Mouse (Mus musculus) midbrain, embryonic 11.5 days (tissue): Measurements from ENCODE around the gene Krtap16-1. TPM values are rescaled to one million over a fixed set of nuclear protein-coding genes. Genes with fewer than 3 reads are reported as not detected.

Experiments
- polyA plus RNA-seq: library from polyadenylated mRNA; unstranded; fragments of >200 nt; fragmentation: Nextera tagmentation; extraction: Ambion mirVana; gene quantifications from 2 replicates; pipeline ENCODE4 v1.2.1, GENCODE M21; 2014

Gene Krtap16-1
- polyA plus RNA-seq, 1 experiment from 2014 or later, result not detected

Other genes with a start within 250 kb of the Krtap16-1 start
- not detected in 2 replicates for gene Gm11595, start 213.7 kb downstream of the Krtap16-1 start, polyA plus RNA-seq
- gene Krtap4-8, start 205.9 kb downstream of the Krtap16-1 start, polyA plus RNA-seq, result not detected in 2 replicates
- not detected in 2 replicates for gene Krtap4-9, start 201.4 kb downstream of the Krtap16-1 start, polyA plus RNA-seq
- not detected in 2 replicates for gene Gm11596, start 193.1 kb downstream of the Krtap16-1 start, polyA plus RNA-seq
- not detected in 2 replicates for gene Gm11569, start 187.7 kb downstream of the Krtap16-1 start, polyA plus RNA-seq
- gene Gm11554, start 182.2 kb downstream of the Krtap16-1 start, polyA plus RNA-seq, result not detected in 2 replicates
- not detected in 2 replicates for gene Krtap4-13, start 176.7 kb downstream of the Krtap16-1 start, polyA plus RNA-seq
- gene Gm11564, start 170.9 kb downstream of the Krtap16-1 start, polyA plus RNA-seq, result not detected in 2 replicates
- not detected in 2 replicates for gene 2300003K06Rik, start 148.5 kb downstream of the Krtap16-1 start, polyA plus RNA-seq
- gene Krtap4-16, start 135.0 kb downstream of the Krtap16-1 start, polyA plus RNA-seq, result not detected in 2 replicates
- gene Gm11568, start 128.7 kb downstream of the Krtap16-1 start, polyA plus RNA-seq, result not detected in 2 replicates
- not detected in 2 replicates for gene Gm11559, start 122.1 kb downstream of the Krtap16-1 start, polyA plus RNA-seq
- gene Krtap9-1, start 113.2 kb downstream of the Krtap16-1 start, polyA plus RNA-seq, result not detected in 2 replicates
- gene Gm11567, start 107.4 kb downstream of the Krtap16-1 start, polyA plus RNA-seq, result not detected in 2 replicates
- not detected in 2 replicates for gene Krtap31-1, start 78.7 kb downstream of the Krtap16-1 start, polyA plus RNA-seq
- gene Gm11565, start 71.8 kb downstream of the Krtap16-1 start, polyA plus RNA-seq, result not detected in 2 replicates
- gene Krtap31-2, start 50.3 kb downstream of the Krtap16-1 start, polyA plus RNA-seq, result not detected in 2 replicates
- gene Krtap9-5, start 38.1 kb downstream of the Krtap16-1 start, polyA plus RNA-seq, result not detected in 2 replicates
- gene Krtap29-1, start 7.5 kb downstream of the Krtap16-1 start, polyA plus RNA-seq, result not detected in 2 replicates
- not detected in 2 replicates for gene Krtap17-1, start 7.4 kb upstream of the Krtap16-1 start, polyA plus RNA-seq
- gene Krt33a, start 29.6 kb upstream of the Krtap16-1 start, polyA plus RNA-seq, result not detected in 2 replicates
- not detected in 2 replicates for gene Krt33b, start 43.3 kb upstream of the Krtap16-1 start, polyA plus RNA-seq
- gene Krt34, start 55.0 kb upstream of the Krtap16-1 start, polyA plus RNA-seq, result not detected in 2 replicates
- gene Krt31, start 64.0 kb upstream of the Krtap16-1 start, polyA plus RNA-seq, result not detected in 2 replicates
- not detected in 2 replicates for gene Krt32, start 101.6 kb upstream of the Krtap16-1 start, polyA plus RNA-seq
- gene Krt35, start 109.6 kb upstream of the Krtap16-1 start, polyA plus RNA-seq, result not detected in 2 replicates
- not detected in 2 replicates for gene Krt36, start 119.0 kb upstream of the Krtap16-1 start, polyA plus RNA-seq
- gene Krt13, start 135.0 kb upstream of the Krtap16-1 start, polyA plus RNA-seq, result not detected in 2 replicates
- gene Krt15, start 149.3 kb upstream of the Krtap16-1 start, polyA plus RNA-seq, result 0.65 and 0.89 TPM in 2 replicates
- 1.8 and 3.2 TPM in 2 replicates for gene Krt19, start 162.1 kb upstream of the Krtap16-1 start, polyA plus RNA-seq
- gene Krt9, start 206.6 kb upstream of the Krtap16-1 start, polyA plus RNA-seq, result not detected in 2 replicates
- gene Krt14, start 221.0 kb upstream of the Krtap16-1 start, polyA plus RNA-seq, result 1.2 and 1.5 TPM in 2 replicates